Mouse (Mus musculus): Measurements from ENCODE around the gene Thbs3. TPM values are rescaled to one million over a fixed set of nuclear protein-coding genes. Genes with fewer than 3 reads are reported as not detected.
A peak's percentile ranks its signal among the peaks of the same experiment; 100 is the strongest.

Gene Thbs3
- not detected in 2 replicates for polyA plus RNA-seq (2012; ENCODE audit: insufficient read depth, insufficient read length, low replicate concordance, missing spikeins)

DNA sequence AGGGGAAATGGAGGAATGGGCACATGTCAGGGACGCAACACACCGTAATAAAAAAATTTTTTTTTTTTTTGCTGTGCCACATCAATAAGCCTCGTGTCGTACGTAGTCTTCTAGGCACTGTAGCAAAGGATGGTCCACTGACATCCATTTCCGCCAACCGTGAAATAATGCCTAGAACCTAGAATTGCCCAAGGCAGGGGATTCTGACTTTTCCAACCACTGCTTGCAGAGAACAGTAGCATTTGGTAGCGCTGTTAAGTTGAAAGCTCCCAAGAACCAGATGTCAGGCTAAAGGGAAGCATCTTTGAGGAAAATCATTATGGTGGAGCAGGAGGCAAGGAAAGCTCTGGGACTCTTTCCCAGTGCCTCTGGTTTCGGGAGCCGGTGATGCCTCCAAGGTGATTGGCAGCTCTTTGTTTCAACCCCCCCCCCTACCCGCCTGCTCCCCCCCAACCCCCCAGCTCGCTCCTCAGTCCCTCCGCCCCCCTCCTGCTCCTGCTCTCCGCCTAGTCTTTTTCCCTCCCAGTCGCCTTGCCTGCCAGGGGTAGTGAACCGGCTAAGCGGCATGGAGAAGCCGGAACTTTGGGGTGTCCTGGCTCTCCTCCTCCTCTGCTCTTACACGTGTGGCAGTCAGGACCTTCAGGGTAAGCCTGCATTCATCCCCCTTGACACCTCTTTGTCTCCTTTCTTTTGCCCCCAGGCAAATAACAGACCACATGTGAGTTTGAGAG lies at the start of gene Thbs3:
Thbs3 (plus strand) TSS at position 500 of the 731 bp plus-strand sequence.
- peak within 1 kb of the TSS; percentile 48 for H3K27ac ChIP-seq (ENCODE audit: insufficient read depth, low read depth, low read length)
- no peak for TF ChIP-seq POLR2A (IDR thresholded peaks at IDR 0.05; ENCODE audit: insufficient read depth, low read depth, low read length)
- TF ChIP-seq CTCF (IDR thresholded peaks at IDR 0.05; ENCODE audit: insufficient read depth, low read depth, low read length) = no peak
- peaks cover 9% of the 10 kb centered on the region for H3K4me1 ChIP-seq (ENCODE audit: control insufficient read depth, insufficient read depth, low read length)
- peak within 1 kb of the TSS; percentile 76 for H3K4me3 ChIP-seq (ENCODE audit: insufficient read depth, low read depth, low read length)
- whole genome bisulfite sequencing = 1% methylated on average over 19 of the region's 19 CpGs

DNA sequence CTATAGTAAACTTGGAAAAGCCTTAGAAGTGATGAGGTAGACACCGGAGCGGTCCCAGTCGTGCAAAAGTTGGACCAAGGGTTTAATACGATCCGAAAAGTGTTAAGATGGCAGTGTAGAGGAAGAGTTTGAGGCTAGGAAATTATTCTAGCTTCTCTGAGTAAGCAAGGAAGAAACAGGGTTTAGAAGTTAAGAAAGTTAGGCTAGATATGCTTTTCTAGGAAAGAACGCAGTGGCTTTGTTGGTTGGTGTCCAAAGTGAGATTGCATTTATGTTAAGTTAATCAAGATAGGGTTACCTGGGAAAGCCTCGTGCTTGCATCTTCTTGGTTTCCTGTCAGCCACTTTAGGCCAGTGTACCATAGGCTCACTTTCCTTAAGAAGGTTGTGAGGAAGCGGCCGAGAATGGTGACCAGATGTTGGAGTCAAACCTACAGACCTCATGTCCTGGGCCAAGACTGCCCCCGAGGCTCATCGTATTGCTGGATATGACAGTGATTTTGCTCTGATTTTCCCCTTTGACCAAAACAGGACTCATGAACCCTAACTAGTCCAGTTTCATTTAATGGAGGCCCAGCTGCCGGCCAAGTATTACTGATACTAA lies 49.6 kb upstream of the Thbs3 start:
- Histone ChIP-seq H3K4me1 (ENCODE audit: control insufficient read depth, insufficient read depth, low read length) (peaks cover 6% of the 10 kb centered on the region; the same call in 1 of the 2 replicates), H3K27ac (ENCODE audit: insufficient read depth, low read depth, low read length) (peak overlapping the region; percentile 9; the same call in 1 of the 2 replicates), H3K4me3 (ENCODE audit: insufficient read depth, low read depth, low read length) (peak overlapping the region; percentile 96)
- no peak for TF ChIP-seq POLR2A (IDR thresholded peaks at IDR 0.05; ENCODE audit: insufficient read depth, low read depth, low read length)
- TF ChIP-seq CTCF (IDR thresholded peaks at IDR 0.05; ENCODE audit: insufficient read depth, low read depth, low read length) = no peak
- WGBS = 20% methylated on average over 12 of the region's 12 CpGs

DNA sequence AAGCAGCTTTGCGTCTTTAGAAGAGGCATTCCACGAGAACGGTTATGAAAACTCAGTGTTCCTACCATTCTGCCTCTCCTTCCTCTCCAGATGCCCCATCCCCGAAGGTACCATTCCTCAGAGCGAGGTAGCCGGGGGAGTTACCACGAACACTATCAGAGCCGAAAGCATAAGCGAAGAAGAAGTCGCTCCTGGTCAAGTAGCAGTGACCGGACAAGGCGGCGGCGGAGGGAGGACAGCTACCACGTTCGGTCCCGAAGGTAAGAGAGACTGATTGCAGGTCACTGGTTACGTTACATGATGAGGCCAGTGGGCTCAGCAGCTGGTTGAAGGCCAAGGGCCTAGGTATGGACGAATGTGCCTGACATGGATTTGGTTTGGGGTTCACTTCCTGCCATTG lies 48.0 kb upstream of the Thbs3 start:
- H3K4me3 ChIP-seq (ENCODE audit: insufficient read depth, low read depth, low read length) = no peak overlapping the region
- H3K4me1 ChIP-seq (ENCODE audit: control insufficient read depth, insufficient read depth, low read length) = peaks cover 6% of the 10 kb centered on the region; the same call in 1 of the 2 replicates
- WGBS = 90% methylated on average over 19 of the region's 19 CpGs
- TF ChIP-seq POLR2A (IDR thresholded peaks at IDR 0.05; ENCODE audit: insufficient read depth, low read depth, low read length) = no peak
- no peak for TF ChIP-seq CTCF (IDR thresholded peaks at IDR 0.05; ENCODE audit: insufficient read depth, low read depth, low read length)
- H3K27ac ChIP-seq (ENCODE audit: insufficient read depth, low read depth, low read length) = no peak overlapping the region

- H3K4me1 ChIP-seq (ENCODE audit: control insufficient read depth, insufficient read depth, low read length) = peaks cover 4% of the 10 kb centered on the region; the same call in 1 of the 2 replicates
- no peak overlapping the region for H3K27ac ChIP-seq (ENCODE audit: insufficient read depth, low read depth, low read length)
- H3K4me3 ChIP-seq (ENCODE audit: insufficient read depth, low read depth, low read length) = no peak overlapping the region
- 89% methylated on average over 11 of the region's 11 CpGs for WGBS
- TF ChIP-seq POLR2A (IDR thresholded peaks at IDR 0.05; ENCODE audit: insufficient read depth, low read depth, low read length) = no peak
- no peak for TF ChIP-seq CTCF (IDR thresholded peaks at IDR 0.05; ENCODE audit: insufficient read depth, low read depth, low read length)
Observed at GRCm38 (mm10) chr3:89174844-89175243, 40.1 kb upstream of the Thbs3 start.

- 91% methylated on average over 10 of the region's 10 CpGs for WGBS
- peaks cover 4% of the 10 kb centered on the region; the same call in 1 of the 2 replicates for H3K4me1 ChIP-seq (ENCODE audit: control insufficient read depth, insufficient read depth, low read length)
Observed at GRCm38 (mm10) chr3:89175544-89175943, 39.4 kb upstream of the Thbs3 start.

GRCm38 (mm10) chr3:89176421-89176820 lies 38.6 kb upstream of the Thbs3 start:
- WGBS = 78% methylated on average over 7 of the region's 7 CpGs
- Histone ChIP-seq H3K4me3 (ENCODE audit: insufficient read depth, low read depth, low read length) (no peak overlapping the region), H3K27ac (ENCODE audit: insufficient read depth, low read depth, low read length) (no peak overlapping the region), H3K4me1 (ENCODE audit: control insufficient read depth, insufficient read depth, low read length) (peaks cover 4% of the 10 kb centered on the region; the same call in 1 of the 2 replicates)
- TF ChIP-seq POLR2A (IDR thresholded peaks at IDR 0.05; ENCODE audit: insufficient read depth, low read depth, low read length) = no peak
- TF ChIP-seq CTCF (IDR thresholded peaks at IDR 0.05; ENCODE audit: insufficient read depth, low read depth, low read length) = no peak

More at GRCm38 (mm10) chr3:89175544-89175943, 39.4 kb upstream of the Thbs3 start:
- Histone ChIP-seq H3K27ac (ENCODE audit: insufficient read depth, low read depth, low read length) (no peak overlapping the region), H3K4me3 (ENCODE audit: insufficient read depth, low read depth, low read length) (no peak overlapping the region)
- no peak for TF ChIP-seq CTCF (IDR thresholded peaks at IDR 0.05; ENCODE audit: insufficient read depth, low read depth, low read length)
- no peak for TF ChIP-seq POLR2A (IDR thresholded peaks at IDR 0.05; ENCODE audit: insufficient read depth, low read depth, low read length)

GRCm38 (mm10) chr3:89177242-89178106 lies 37.5 kb upstream of the Thbs3 start, which contains the start of gene Scamp3:
TSS of gene Scamp3 (plus strand) at chr3:89177473.
- Histone ChIP-seq H3K4me1 (ENCODE audit: control insufficient read depth, insufficient read depth, low read length) (peaks cover 4% of the 10 kb centered on the region; the same call in 1 of the 2 replicates), H3K27ac (ENCODE audit: insufficient read depth, low read depth, low read length) (0 out of 2 replicates have a peak within 1 kb of the TSS, but pooled peaks have one; percentile 1), H3K4me3 (ENCODE audit: insufficient read depth, low read depth, low read length) (peak within 1 kb of the TSS; percentile 56)
- TF ChIP-seq POLR2A (IDR thresholded peaks at IDR 0.05; ENCODE audit: insufficient read depth, low read depth, low read length) = peak; percentile 59; the same call in 1 of the 2 replicates
- TF ChIP-seq CTCF (IDR thresholded peaks at IDR 0.05; ENCODE audit: insufficient read depth, low read depth, low read length) = no peak
- WGBS = under 1% methylated on average over 43 of the region's 43 CpGs

DNA sequence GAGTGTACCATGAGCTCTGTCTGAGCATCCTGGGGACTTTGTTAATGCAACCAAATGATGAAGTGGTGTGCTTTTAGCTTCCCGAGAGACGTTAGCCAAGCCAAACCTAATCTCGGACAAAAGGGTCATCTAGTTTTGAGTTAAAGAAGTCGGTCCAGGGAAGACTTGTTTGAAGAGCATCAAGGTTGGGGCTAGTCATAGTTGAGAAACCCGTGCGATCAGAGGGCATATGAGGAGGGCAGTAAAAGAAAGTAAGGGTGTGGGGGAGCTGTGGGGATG lies 36.9 kb upstream of the Thbs3 start:
- WGBS = 6% methylated on average over 6 of the region's 6 CpGs
- Histone ChIP-seq H3K4me1 (ENCODE audit: control insufficient read depth, insufficient read depth, low read length) (peaks cover 7% of the 10 kb centered on the region; the same call in 1 of the 2 replicates), H3K27ac (ENCODE audit: insufficient read depth, low read depth, low read length) (0 out of 2 replicates have a peak overlapping the region, but pooled peaks have one; percentile 1), H3K4me3 (ENCODE audit: insufficient read depth, low read depth, low read length) (peak overlapping the region; percentile 56)
- no peak for TF ChIP-seq CTCF (IDR thresholded peaks at IDR 0.05; ENCODE audit: insufficient read depth, low read depth, low read length)
